Mouse (Mus musculus) heart, postnatal 0 days (tissue): ENCODE measurements at regions not wholly inside any gene's neighbourhood (a gene's known extent, or its start where the extent isn't known, plus 50 kb on each side); places are given as distances from the start of the nearest gene placed in this dataset.

ENCODE experiments used
- ATAC-seq: fragments of 200-750 bp; cut with Nextera tagmentation; 2 replicates; pipeline ENCODE4 v1.8.0; 2017; ENCODE audit warnings: low read depth, moderate number of reproducible peaks, moderate library complexity; ENCODE audit not compliant: insufficient read depth
- DNase-seq: peaks from one replicate; pipeline ENCODE4 v3.0.0-alpha.2; 2016; ENCODE audit warnings: low spot score
- H3K27ac ChIP-seq: fragments of 300-500 bp; sonication (generic); 2 replicates; pipeline ENCODE4 v1.5.1; 2014; ENCODE audit warnings: low read depth, mild to moderate bottlenecking
- H3K27me3 ChIP-seq: fragments of 300-500 bp; sonication (generic); 2 replicates; pipeline ENCODE4 v1.6.1; 2014; ENCODE audit warnings: low read length, mixed read lengths; ENCODE audit not compliant: control insufficient read depth, insufficient read depth
- H3K36me3 ChIP-seq: fragments of 300-500 bp; sonication (generic); replicated peaks from 2 replicates; pipeline ENCODE4 v1.6.1; 2014; ENCODE audit warnings: low read length, mixed read lengths; ENCODE audit not compliant: control insufficient read depth, insufficient read depth
- H3K4me1 ChIP-seq: fragments of 300-500 bp; sonication (generic); 2 replicates; pipeline ENCODE4 v1.6.1; 2014; ENCODE audit warnings: antibody characterized with exemption; ENCODE audit not compliant: control insufficient read depth, insufficient read depth
- H3K4me2 ChIP-seq: fragments of 300-500 bp; sonication (generic); 2 replicates; pipeline ENCODE4 v1.6.1; 2014; ENCODE audit warnings: low read depth, mild to moderate bottlenecking, low read length, moderate library complexity
- H3K4me3 ChIP-seq: fragments of 300-500 bp; sonication (generic); 2 replicates; pipeline ENCODE4 v1.5.1; 2014; ENCODE audit warnings: low read depth, low read length
- H3K9ac ChIP-seq: fragments of 300-500 bp; sonication (generic); replicated peaks from 2 replicates; pipeline ENCODE4 v1.6.1; 2014; ENCODE audit warnings: low read depth, low read length, mixed read lengths
- H3K9me3 ChIP-seq: fragments of 300-500 bp; sonication (generic); replicated peaks from 2 replicates; pipeline ENCODE4 v1.6.1; 2016; ENCODE audit warnings: low read length; ENCODE audit not compliant: control insufficient read depth
- CTCF ChIP-seq: IDR thresholded peaks from 2 replicates; pipeline ENCODE4 v1.5.1; 2016; ENCODE audit warnings: antibody characterized with exemption, control low read depth, low read depth
- EP300 ChIP-seq: IDR thresholded peaks from 2 replicates; pipeline ENCODE4 v1.6.1; 2016; ENCODE audit warnings: antibody characterized with exemption, low read depth
- WGBS: fragments of 180-500 bp; shearing (Covaris S2); extraction: QIAGEN DNeasy Blood & Tissue Kit; methylation state at CpG from one replicate; pipeline ENCODE4 v1.1.7; 2014; 5-methylcytosine and 5-hydroxymethylcytosine counted together

- no peaks in the 10 kb centered on the region for H3K4me1 ChIP-seq
- no peaks in the 10 kb centered on the region for H3K9me3 ChIP-seq
- ATAC-seq = no peak
- TF ChIP-seq EP300 = no peak
- TF ChIP-seq CTCF = no peak
- 59% methylated on average over 4 of the region's 4 CpGs for WGBS
- H3K27me3 ChIP-seq = no peaks in the 10 kb centered on the region
- H3K4me2 ChIP-seq = no peak overlapping the region
- no peak for DNase-seq
- H3K36me3 ChIP-seq = no peaks in the 10 kb centered on the region
- H3K9ac ChIP-seq = no peak overlapping the region
- no peak overlapping the region for H3K27ac ChIP-seq
- no peak overlapping the region for H3K4me3 ChIP-seq
These were observed 2285.3 kb downstream of the 4930444P10Rik start for GRCm38 (mm10) chr1:13807786-13808185.

GRCm38 (mm10) chr1:13800460-13800859 is 2292.7 kb downstream of the 4930444P10Rik start:
- no peak for ATAC-seq
- Histone ChIP-seq H3K4me3 (no peak overlapping the region), H3K27me3 (no peaks in the 10 kb centered on the region), H3K9me3 (no peaks in the 10 kb centered on the region), H3K4me1 (no peaks in the 10 kb centered on the region), H3K9ac (no peak overlapping the region), H3K4me2 (no peak overlapping the region), H3K27ac (no peak overlapping the region), H3K36me3 (no peaks in the 10 kb centered on the region)
- TF ChIP-seq CTCF = no peak
- no peak for TF ChIP-seq EP300
- no peak for DNase-seq
- 65% methylated on average over 1 of the region's 1 CpGs for WGBS

- TF ChIP-seq EP300 (no peak), CTCF (no peak)
- WGBS = 48% methylated on average over 1 of the region's 1 CpGs
- Histone ChIP-seq H3K4me1 (no peaks in the 10 kb centered on the region), H3K36me3 (no peaks in the 10 kb centered on the region), H3K4me3 (no peak overlapping the region), H3K27me3 (no peaks in the 10 kb centered on the region), H3K9ac (no peak overlapping the region), H3K4me2 (no peak overlapping the region), H3K9me3 (no peaks in the 10 kb centered on the region), H3K27ac (no peak overlapping the region)
- ATAC-seq = no peak
- no peak for DNase-seq
These were observed 2294.3 kb downstream of the 4930444P10Rik start for GRCm38 (mm10) chr1:13798848-13799247.

GRCm38 (mm10) chr1:13795196-13795595 is 2297.9 kb downstream of the 4930444P10Rik start:
- Histone ChIP-seq H3K9me3 (0 out of 2 replicates have a peak, but pooled peaks cover 6% of the 10 kb centered on the region), H3K4me3 (no peak overlapping the region), H3K9ac (no peak overlapping the region), H3K4me1 (no peaks in the 10 kb centered on the region), H3K27me3 (no peaks in the 10 kb centered on the region), H3K27ac (no peak overlapping the region), H3K36me3 (no peaks in the 10 kb centered on the region), H3K4me2 (no peak overlapping the region)
- no peak for DNase-seq
- TF ChIP-seq CTCF = no peak
- no peak for TF ChIP-seq EP300
- no peak for ATAC-seq

- no peak overlapping the region for H3K4me3 ChIP-seq
- H3K27ac ChIP-seq = no peak overlapping the region
- ATAC-seq (no peak), DNase-seq (peak; percentile 40)
- 0 out of 2 replicates have a peak, but pooled peaks cover 6% of the 10 kb centered on the region for H3K9me3 ChIP-seq
- no peaks in the 10 kb centered on the region for H3K27me3 ChIP-seq
- H3K4me2 ChIP-seq = peak overlapping the region; percentile 39
- TF ChIP-seq CTCF = peak; percentile 88
- no peak for TF ChIP-seq EP300
- H3K9ac ChIP-seq = no peak overlapping the region
- 37% methylated on average over 13 of the region's 13 CpGs for WGBS
- H3K4me1 ChIP-seq = no peaks in the 10 kb centered on the region
- H3K36me3 ChIP-seq = no peaks in the 10 kb centered on the region
These were observed 2303.6 kb downstream of the 4930444P10Rik start for GRCm38 (mm10) chr1:13789318-13790085.

GRCm38 (mm10) chr1:13787016-13787415 is 2306.1 kb downstream of the 4930444P10Rik start:
- H3K27me3 ChIP-seq = no peaks in the 10 kb centered on the region
- no peak overlapping the region for H3K27ac ChIP-seq
- H3K4me1 ChIP-seq = no peaks in the 10 kb centered on the region
- H3K4me3 ChIP-seq = no peak overlapping the region
- TF ChIP-seq CTCF (no peak), EP300 (no peak)
- 0 out of 2 replicates have a peak, but pooled peaks cover 4% of the 10 kb centered on the region for H3K9me3 ChIP-seq
- H3K36me3 ChIP-seq = no peaks in the 10 kb centered on the region
- no peak overlapping the region for H3K9ac ChIP-seq
- 84% methylated on average over 2 of the region's 2 CpGs for WGBS
- no peak for DNase-seq
- H3K4me2 ChIP-seq = no peak overlapping the region
- ATAC-seq = no peak
